Mouse (Mus musculus) layer of hippocampus, postnatal 10 days (tissue): ENCODE results near the gene Nudt11. TPM values are rescaled to one million over a fixed set of nuclear protein-coding genes. Genes with fewer than 3 reads are reported as not detected.
A peak's percentile ranks its signal among the peaks of the same experiment; 100 is the strongest.

Experiments
- DNase-seq, 2 experiments: peaks; one replicate each; pipeline ENCODE4 v3.0.0; 2021; ENCODE audit warnings: low spot score in 2 of 2
- long read RNA-seq: library from polyadenylated mRNA; stranded (forward); transcript quantifications from one replicate; pipeline ENCODE4 v2.0.0, GENCODE M21; 2023
- microRNA-seq, 2 experiments: library from miRNA; unstranded; fragments of <30 nt; microRNA quantifications; one replicate each; pipeline ENCODE4 v1.2.0; 2021
- total RNA-seq, 2 experiments: library from RNA; stranded (reverse); gene quantifications; 2 replicates each; pipeline ENCODE4 v1.2.3; 2021

Gene Nudt11
- 10 to 100 TPM; 40.0 to 42.8 TPM for total RNA-seq
- long read RNA-seq, transcript Nudt11-201 (2 exons, 3,036 nt) = major isoform, 40 of 46 reads
- long read RNA-seq, partial matches to known transcripts = 0 of 46 reads
- long read RNA-seq, other reads (novel, unspliced or antisense) = 6 of 46 reads

DNA sequence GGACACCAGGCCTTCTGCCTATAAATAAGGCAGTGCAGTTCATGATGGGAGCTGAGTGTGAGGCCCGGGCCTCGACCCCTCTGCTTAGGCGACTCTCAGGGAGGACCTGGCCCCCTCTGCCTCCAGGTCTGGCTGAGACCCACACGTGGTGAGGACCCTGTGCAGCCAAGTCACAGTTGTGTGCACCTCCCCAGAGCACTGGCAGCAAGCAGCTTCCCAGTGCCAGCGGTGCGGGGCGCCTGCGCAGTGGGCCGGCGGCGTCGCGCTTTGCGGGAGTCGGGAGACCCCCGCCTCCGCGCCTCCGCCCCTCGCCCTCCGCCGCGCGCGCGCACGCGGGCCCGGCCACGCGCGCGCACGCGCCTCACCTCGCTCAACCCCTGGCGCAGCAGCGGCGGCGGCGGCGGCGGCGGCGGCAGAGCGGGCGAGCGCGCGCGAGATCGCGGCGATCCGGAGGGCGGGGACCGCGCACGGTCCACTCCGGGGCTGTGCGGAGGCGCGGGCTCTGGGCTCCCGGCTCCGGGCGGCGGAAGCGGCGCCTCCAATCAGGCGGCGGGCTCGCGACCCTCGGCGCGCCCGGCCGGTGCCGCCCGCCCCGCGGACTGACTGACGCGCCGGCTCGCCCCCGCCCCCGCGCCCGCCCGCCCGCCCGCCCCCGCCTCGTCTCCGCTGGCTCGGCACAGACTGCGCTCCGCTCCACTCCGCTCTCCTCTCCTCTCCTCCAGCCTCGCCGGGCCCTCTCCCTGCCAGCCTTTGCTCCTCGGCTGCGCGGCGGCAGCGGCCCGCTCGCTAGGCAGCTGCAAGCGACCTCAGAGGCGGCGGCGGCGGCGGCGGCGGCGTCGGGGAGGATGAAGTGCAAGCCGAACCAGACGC lies at the start of gene Nudt11:
Gene Nudt11 (plus strand): TSS at position 388 of the 870 bp plus-strand sequence.
- DNase-seq = peak; percentile 30 to 44

- DNase-seq = peak in 1 of 2 experiments; percentile 12
Observed at GRCm38 (mm10) chrX:6047936-6048614, 822 bp downstream of the Nudt11 start.

- no peak for DNase-seq
Observed at GRCm38 (mm10) chrX:6061563-6061962, 14.3 kb downstream of the Nudt11 start.

- no peak for DNase-seq
Observed at GRCm38 (mm10) chrX:6082954-6083680, 35.9 kb downstream of the Nudt11 start, which contains the start of gene AU022751. TSS of gene AU022751 (minus strand) at chrX:6083419.

DNA sequence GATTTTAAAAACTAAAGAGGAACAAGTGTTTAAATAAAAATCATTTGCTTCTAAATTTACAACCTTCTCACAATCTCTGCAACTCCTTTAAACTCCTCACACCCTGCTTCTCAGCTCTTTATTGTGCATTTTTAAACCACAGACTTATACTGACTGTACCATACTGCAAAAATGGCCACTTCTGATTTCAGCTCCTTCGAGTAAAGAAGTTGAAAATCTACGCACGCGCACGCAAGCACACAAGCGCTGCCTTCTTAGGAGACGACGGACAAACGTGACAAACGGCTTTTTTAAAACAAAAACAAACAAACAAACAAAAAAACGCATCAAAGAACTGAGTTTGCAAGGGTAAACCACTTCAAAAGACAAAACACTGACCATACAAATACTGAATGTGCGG lies 44.3 kb downstream of the Nudt11 start:
- no peak for DNase-seq

DNA sequence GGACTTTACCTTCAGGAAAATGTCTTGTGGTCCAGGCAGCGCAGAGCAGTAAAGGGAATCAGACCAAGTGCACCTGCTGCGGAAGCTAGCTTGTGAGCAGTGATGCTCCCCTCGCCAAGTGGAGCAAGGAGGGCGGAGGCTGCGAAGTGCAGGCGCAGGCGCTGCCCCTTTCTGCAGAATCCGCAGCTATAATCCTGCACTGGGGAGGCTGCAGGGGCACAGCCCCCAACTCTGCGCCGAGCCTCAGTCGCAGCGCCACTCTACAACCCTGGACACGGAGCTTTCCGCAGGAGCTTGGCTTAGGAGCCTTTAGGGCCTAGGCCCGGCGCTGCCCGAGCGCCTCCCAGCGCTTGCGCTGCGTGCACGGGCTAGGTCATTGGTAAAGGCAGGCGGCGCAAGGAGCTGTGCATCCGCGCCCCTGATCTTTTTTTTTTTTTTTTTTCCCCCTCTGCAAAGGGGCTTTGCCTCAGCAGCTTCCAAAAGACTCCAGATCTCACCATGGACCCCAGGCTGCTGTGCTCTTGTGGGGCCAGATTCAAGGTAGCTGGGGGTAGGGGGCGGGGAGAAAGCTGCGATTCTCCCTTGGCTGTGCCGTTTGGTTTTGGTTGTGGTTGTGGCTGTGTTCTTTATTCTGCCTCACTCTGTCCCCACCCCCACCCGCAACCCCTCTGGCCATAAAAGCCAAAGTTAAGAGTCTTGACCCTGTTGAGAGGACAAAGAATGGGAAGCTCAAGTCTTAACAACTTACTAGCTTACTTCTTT lies 44.9 kb downstream of the Nudt11 start:
- peak; percentile 43 to 64 for DNase-seq

Small RNAs within 50 kb of the gene (microRNA-seq; reads per million reads assigned to microRNA genes)
- gene Gm27360 = 0 reads per million in 2 experiments

Other genes with a start within 250 kb of the Nudt11 start
- gene AU022751, start 36.0 kb downstream of the Nudt11 start, total RNA-seq = 1 to 10 TPM; 1.7 TPM
- 10 to 100 TPM; 33.6 to 37.9 TPM for gene Nudt10, start 125.6 kb downstream of the Nudt11 start, total RNA-seq